Mouse (Mus musculus) embryo, embryonic 11 days (tissue): ENCODE data around the gene Ugt1a6a.
"Not testable (repeated sequence)": the region's sequence is repeated elsewhere in the genome, so short reads cannot be mapped to it uniquely, and the experiment has no call there.

Experiments
- DNase-seq: peaks from one replicate; pipeline ENCODE4 v3.0.0-alpha.2; 2015

Gene Ugt1a6a

DNA sequence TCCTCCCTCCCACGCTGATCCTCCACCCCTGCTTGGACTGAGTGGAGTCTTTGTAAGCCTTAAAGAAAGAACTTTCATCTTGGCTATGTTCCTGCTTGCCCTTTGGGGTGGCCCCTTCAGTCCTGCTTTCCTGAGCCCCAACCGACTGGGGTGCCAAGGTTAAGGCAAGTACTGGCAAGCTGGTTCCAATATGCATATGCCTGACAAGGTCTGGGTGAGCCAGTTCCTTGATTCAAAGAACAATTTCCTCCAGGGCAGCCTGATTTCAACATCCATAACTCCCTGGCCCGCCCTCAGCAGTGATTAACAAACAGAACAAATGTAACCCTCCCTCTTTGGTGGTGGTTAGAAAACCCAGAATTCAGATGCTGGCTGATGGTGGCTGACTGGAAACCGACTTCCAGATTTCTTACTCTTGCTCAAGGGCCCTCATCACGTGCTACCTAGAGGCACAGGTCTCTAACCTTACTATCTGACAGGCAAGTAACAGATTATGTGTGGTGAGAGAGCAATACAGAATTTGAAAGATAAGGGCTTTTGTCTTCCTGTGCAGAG, at the start of gene Ugt1a6a:
TSS of gene Ugt1a6a (plus strand) at position 353 of the 555 bp plus-strand sequence.
- DNase-seq: not testable (repeated sequence)

- no peak for DNase-seq
These were observed 48.5 kb upstream of the Ugt1a6a start for GRCm38 (mm10) chr1:88086125-88086524.

GRCm38 (mm10) chr1:88087513-88087912, 47.1 kb upstream of the Ugt1a6a start, which contains the start of gene Ugt1a8:
TSS of gene Ugt1a8 (plus strand) at chr1:88087813.
- DNase-seq: no peak

DNA sequence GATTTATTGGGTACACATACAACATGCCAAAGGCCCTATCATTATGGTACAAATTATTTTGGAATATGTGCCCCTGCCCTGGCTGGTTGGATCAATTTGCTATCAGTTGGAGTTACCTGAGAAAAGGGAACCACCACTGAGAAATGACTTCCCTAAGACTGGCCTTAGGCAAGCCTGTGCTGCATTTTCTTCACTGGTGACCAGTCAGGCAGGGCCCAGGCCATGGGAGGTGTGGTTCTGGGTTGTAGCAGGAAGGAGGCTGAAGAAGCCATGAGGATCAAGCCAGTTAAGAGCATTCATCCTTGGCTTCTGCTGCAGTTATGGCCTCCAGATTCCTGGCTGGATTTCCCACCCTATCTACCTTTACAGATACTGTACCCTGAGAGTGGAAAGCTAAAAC, 42.3 kb upstream of the Ugt1a6a start:
- no peak for DNase-seq

GRCm38 (mm10) chr1:88094270-88094676, 40.3 kb upstream of the Ugt1a6a start:
- DNase-seq: not testable (repeated sequence)

DNA sequence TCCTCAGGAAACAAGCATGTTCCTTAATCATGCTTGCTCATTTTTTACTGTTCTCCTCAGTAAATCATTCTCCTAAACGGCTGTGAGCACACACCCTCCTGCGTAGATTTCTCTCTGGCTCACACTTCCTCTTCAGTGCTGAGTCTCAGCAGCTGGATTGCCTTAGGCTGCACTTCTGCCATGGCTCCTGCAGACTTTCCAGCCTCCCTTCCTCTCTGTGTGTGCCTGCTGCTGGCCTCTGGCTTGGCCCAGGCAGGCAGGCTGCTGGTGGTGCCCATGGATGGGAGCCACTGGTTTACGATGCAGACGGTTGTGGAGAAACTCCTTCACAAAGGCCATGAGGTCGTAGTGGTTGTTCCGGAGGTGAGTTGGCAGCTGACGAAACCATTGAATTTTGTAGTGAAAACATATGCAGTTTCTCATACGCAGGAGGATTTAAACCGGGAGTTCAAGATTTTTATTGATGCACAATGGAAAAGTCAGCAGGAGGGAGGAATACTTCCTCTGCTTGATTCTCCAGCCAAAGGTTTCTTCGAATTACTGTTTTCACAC, 39.6 kb upstream of the Ugt1a6a start, which contains the start of gene Ugt1a7c:
TSS of gene Ugt1a7c (plus strand) at position 122 of the 552 bp plus-strand sequence.
- peak; percentile 47 for DNase-seq

DNA sequence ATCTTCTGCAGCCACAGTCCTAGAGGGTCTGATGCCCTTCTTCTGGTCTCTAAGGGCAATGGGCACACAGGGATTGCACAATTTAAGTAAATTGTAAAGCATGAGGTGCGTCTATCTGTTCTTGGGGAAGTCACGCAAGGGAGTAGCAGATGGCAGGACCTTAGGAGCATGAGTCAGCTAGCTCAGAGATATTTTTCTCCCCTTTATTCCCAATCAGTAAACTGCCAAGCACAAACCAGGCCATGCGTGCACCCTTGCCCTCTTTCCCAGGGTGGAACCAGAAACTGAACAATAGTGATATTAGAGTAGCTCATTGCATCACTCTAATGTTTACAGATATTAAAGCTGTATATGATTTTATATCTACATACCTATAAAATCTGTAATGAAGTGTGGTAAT, 36.1 kb upstream of the Ugt1a6a start:
- DNase-seq: not testable (repeated sequence)

GRCm38 (mm10) chr1:88099691-88100090, 34.9 kb upstream of the Ugt1a6a start:
- not testable (repeated sequence) for DNase-seq

DNA sequence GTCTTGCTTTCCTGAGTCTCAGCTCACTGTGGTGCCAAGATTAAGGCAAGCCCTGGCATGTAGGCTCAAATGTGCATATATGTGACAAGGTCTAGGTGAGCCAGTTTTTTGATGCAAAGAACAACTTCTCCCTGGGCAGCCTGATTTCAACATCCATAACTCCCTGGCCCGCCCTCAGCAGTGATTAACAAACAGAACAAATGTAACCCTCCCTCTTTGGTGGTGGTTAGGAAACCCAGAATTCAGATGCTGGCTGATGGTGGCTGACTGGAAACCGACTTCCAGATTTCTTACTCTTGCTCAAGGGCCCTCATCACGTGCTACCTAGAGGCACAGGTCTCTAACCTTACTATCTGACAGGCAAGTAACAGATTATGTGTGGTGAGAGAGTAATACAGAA, 31.6 kb upstream of the Ugt1a6a start, which contains the start of gene Ugt1a6b:
TSS of gene Ugt1a6b (plus strand) at position 234 of the 400 bp plus-strand sequence.
- DNase-seq: not testable (repeated sequence)

- DNase-seq: not testable (repeated sequence)
These were observed 30.7 kb upstream of the Ugt1a6a start for GRCm38 (mm10) chr1:88103697-88104468.

DNA sequence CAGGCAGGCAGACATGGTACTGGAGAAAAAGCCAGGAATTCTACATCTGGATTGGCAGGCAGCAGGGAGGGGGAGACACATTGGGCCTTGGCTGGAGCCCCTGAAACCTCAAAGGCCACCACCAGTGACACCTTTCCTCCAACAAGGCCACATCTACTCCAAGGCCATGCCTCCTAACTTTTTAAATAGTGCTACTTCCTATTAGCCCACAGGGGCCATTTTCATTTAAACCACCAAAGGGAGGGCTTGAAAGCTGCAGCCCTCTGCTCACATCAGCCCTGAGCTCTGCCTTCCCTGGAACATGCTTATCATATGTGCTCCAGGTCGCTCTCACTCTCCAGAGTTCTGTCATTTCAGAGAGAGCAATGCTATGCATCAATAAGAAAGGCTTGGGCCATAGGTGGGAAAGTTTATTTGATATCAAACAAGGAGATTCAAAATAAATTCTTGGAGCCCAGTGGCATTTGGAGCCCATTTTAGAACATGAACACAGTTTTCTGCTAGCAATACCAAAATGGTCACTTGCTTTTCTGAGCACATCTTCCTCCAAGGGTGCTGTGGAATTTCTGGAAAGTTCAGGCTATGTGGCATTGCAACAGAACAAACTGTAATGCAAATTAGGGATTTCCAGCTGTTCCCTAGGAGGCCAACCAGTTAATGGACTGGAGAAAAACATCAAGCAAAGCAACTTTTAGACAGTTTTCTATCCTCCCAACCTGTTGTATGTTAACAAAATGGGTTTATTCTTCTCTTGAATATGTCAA, 29.8 kb upstream of the Ugt1a6a start:
- no peak for DNase-seq

GRCm38 (mm10) chr1:88105656-88106055, 29.0 kb upstream of the Ugt1a6a start:
- no peak for DNase-seq

DNA sequence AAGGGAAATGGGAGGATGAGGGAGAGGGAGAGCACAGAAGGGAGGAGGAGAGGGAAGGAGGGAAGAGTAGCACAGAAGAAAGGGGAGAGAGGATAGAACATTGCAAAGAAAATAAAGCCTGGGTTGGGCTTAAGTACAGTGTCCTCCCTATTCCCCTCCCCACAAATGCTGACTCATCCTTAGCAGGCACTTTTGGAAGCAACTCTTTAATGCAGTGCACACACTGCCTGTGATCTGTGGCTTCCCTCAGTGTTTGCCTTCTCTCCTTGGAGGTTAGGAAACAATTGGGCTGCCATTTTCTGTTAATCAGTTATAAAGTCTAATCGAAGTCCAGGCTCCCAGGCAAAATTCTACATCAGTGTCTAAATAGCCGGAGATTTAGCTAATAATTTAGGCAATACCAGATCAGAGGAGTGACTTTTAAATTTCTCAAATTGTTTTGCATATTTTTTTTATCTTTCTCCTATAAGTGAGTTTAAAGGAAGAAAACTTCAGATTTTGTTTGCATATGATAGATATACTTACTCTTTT, 25.5 kb upstream of the Ugt1a6a start:
- DNase-seq: not testable (repeated sequence)

- DNase-seq: not testable (repeated sequence)
These were observed 25.0 kb upstream of the Ugt1a6a start for GRCm38 (mm10) chr1:88109604-88110003.

DNA sequence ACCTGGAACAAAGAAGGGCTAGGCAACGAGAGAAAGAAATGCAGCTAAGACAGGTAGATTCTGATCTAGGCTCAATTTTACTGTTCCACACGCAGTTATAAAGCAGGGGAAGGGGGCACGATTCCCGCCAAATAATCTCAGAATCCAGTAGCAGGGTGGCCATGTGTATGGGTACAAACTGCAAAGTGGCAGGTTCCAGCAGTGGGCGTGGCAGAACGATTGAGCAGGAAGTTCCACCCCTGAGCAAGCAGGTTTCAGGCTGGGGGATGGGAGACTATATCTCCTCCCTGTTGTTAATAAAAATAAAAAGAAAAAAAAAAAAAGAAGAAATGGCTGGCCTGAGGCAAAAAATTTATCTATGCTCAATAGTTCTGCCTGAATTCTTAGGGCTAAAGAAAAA, 21.8 kb upstream of the Ugt1a6a start:
- DNase-seq: not testable (repeated sequence)

DNA sequence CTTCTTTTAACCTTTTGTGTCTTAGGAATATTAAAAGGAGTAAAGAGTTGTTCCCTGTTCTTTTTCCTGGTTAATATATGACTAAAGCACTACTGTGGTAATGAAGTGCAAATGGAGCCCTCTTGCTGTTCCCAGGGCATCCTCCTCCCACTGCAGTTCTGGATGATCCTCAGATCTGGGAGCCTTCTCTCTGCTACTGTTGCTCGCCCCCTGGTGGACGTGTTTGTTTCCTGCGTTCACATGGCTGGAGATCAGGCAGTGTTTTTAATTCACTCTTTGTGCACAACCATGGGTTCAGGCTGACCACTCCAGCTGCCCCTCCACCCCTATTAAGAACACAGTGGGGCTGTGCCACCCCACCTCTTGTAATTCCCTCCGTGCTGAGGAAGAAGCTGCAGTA, 14.1 kb upstream of the Ugt1a6a start:
- DNase-seq: not testable (repeated sequence)

GRCm38 (mm10) chr1:88121521-88121920, 13.1 kb upstream of the Ugt1a6a start:
- DNase-seq: peak; percentile 11

DNA sequence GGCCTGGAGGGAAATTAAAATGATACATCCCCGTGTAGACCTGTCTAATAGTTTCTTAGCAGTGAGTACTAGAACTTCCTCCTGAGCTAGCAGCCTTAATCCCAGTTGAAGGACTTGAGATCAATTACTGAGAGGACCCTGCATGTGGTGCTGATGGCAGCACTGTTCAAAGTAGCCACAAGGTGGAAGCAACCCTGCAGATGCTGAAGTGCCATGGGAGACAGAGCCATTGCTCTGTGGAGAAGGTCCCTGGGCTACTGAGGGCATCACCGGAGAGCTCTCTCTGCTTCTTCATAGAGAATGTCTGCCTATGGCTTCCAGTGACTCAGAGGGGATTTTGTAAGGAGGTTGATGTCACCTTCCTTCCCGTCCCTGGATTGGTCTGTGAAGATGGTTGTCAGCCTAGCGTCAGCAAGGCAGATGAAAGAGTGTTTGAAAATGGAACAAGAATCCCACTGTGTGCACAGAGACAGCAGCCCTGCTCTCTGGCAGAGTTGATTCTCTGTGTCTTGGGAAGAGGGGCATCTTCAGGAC, 8.7 kb upstream of the Ugt1a6a start:
- not testable (repeated sequence) for DNase-seq

DNA sequence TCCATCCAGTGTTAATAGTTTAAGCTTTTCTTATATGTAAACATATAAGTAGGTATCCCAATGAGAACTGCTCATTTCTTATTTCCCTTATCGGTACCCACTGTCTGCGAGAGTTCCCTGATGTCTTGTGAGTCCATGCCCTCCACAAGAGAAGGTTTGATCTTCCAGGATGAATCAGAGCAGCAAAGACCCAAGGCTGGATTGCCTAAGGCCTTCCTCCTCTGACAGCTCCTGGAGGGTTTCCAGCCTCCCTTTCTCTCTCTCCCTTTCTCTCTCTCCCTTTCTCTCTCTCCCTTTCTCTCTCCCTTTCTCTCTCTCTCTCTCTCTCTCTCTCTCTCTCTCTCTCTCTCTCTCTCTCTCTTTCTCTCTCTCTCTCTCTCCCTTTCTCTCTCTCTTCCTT, 5.5 kb upstream of the Ugt1a6a start:
- not testable (repeated sequence) for DNase-seq

- DNase-seq: not testable (repeated sequence)
These were observed 4.4 kb upstream of the Ugt1a6a start for GRCm38 (mm10) chr1:88130223-88130622.

DNA sequence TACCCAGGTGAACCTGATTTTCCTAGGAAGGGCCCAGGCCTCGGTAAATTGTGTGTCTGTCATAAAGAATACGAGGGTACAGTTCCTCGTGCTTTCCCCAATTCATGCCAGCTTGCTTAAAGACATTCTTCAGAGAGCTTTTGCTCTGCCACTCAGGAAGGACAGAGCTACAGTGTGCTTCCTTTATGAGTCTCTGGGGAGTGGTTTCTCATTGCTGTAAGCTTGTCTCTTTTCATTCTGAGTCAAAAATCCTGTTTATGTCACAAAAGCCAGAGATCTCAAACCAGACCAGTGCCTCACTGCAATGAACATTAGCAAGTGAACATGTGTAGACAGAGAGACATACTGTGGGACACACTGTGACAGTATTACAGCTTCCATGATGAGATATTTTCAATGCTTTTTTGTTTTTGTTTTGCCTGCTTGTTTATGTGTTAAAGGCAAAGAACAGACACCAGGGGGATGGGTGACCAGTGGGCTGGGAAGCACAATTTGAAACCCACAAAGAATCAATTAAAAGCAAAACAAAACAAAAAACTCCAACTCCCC, 627 bp upstream of the Ugt1a6a start:
- peak; percentile 6 for DNase-seq
